17 mouse cellular contexts compared by ENCODE assay signal in the genomic region with DNA sequence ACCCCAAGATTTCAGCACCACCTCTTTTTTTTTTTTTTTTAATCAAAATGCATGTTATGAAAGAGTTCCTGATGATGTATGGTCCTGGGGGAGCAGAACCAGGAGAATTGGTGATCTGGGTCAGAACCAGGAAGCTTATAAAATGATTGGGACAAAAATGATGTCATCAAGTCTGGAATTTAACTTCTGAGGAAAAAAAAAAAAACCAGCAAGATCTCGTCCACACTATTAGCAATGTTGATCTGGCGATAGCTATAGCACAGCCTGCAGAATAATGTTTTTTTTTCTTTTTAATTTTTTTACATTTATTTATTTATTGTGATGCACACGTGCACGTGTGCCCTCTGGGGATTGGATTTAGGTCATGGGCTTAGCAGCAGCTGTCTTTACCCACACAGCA. TPM values are rescaled to one million over a fixed set of nuclear protein-coding genes. Genes with fewer than 3 reads are reported as not detected.
"Had no signal": no experiment of that assay in that cellular context is flagged by ENCODE, and none has a peak within 500 bp of the region (broad histone marks: within the 10 kb centered on the region; RNA-seq: fewer than 3 reads in every experiment).

No protein-coding gene starts in this region.

- H3K4me1 ChIP-seq: stomach, embryonic 15.5 days had no signal

- H3K27ac ChIP-seq: neural tube, embryonic 12.5 days; neural tube, embryonic 13.5 days; neural tube, embryonic 15.5 days; stomach, embryonic 15.5 days; stomach, postnatal 0 days had no signal

- H3K36me3 ChIP-seq: neural tube, embryonic 12.5 days; neural tube, embryonic 13.5 days; neural tube, embryonic 15.5 days; stomach, embryonic 15.5 days had no signal

- H3K9me3 ChIP-seq: neural tube, embryonic 13.5 days; neural tube, embryonic 15.5 days; stomach, embryonic 15.5 days had no signal

- DNase-seq: right cerebral cortex, adult 18-20 months; right cerebral cortex, postnatal 14 days; right cerebral cortex, postnatal 25 days; right cerebral cortex, postnatal 4 days; spleen, adult 18-20 months; thymus, adult 18-20 months; thymus, adult 2 months; thymus, postnatal 14 days; thymus, postnatal 25 days; thymus, postnatal 36 days; thymus, postnatal 4 days had no signal

- H3K4me3 ChIP-seq: neural tube, embryonic 12.5 days; neural tube, embryonic 13.5 days; neural tube, embryonic 15.5 days; stomach, embryonic 15.5 days had no signal

- H3K9ac ChIP-seq: neural tube, embryonic 12.5 days; neural tube, embryonic 13.5 days; neural tube, embryonic 15.5 days; stomach, embryonic 15.5 days had no signal

RNA-seq across cellular contexts. Expression of a gene that starts 27.6 kb away (rescaled TPM):
- total RNA-seq: neutrophil, adult 5-6 weeks had no signal
